Mouse (Mus musculus): ENCODE results near the gene 4921511C20Rik.

The 4921511C20Rik gene

GRCm38 (mm10) chrX:127393993-127394392, at the start of gene 4921511C20Rik:
Gene 4921511C20Rik (plus strand): TSS chrX:127394293.
- no peak for DNase-seq
